Mouse (Mus musculus) gonadal fat pad, adult 2 months (tissue): ENCODE data around the gene Actb. TPM values are rescaled to one million over a fixed set of nuclear protein-coding genes. Genes with fewer than 3 reads are reported as not detected.

Source experiments
- DNase-seq: peaks from one replicate; pipeline ENCODE4 v3.0.0-alpha.2; 2012; ENCODE audit warnings: low read depth
- polyA plus RNA-seq: library from polyadenylated mRNA; depleted of rRNA; stranded (reverse); fragments of >200 nt; gene quantifications from 2 replicates; pipeline ENCODE4 v1.2.3, GENCODE M21; 2012; rRNA removed

Actb gene
- polyA plus RNA-seq, 1 experiment = 2,910 TPM

GRCm38 (mm10) chr5:142879318-142880175 is 27.0 kb downstream of the Actb start:
- DNase-seq = no peak

DNA sequence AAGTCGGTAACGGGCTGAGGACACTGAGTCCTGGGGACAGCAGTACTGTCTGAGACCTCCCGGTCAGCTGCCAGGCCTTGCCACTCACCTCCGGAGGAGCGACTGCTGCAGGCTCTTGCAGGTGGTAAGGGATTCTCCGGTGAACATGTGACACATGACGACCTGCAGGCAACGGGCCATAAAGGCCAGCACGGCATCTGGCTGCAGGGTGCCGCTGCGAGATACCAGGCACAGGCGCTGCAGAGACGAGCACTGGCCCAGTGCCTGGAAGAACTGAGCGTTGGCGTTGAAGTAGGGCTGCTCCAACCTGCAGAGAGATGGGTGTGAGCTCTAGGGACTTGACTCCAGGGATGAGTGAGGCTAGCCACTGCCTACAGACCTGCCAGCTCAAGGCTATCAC is 28.0 kb downstream of the Actb start:
- DNase-seq = no peak

- DNase-seq = no peak
Observed at GRCm38 (mm10) chr5:142877337-142878280, 28.9 kb downstream of the Actb start.

- DNase-seq = no peak
Observed at GRCm38 (mm10) chr5:142876896-142877295, 29.7 kb downstream of the Actb start.

DNA sequence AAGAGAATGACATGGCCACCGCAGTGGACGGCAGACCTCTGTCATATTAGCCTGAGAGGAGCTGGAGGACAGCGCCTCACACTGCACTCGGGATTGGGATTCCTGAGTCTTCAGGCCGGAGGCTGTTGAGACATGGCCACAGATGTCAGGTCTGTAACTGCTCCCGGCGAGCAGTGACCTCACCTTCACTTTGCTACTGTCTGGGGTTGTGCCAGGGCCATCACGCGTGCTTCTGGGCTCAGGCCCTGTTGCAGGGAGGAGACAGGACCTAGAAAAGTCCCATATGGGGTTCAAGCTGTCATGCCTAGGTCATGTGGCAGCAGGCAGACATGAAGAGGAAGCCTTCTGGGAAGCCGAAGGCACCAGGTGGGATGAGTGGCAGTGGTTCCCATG is 31.0 kb downstream of the Actb start:
- DNase-seq = no peak

- DNase-seq = no peak
Observed at GRCm38 (mm10) chr5:142874791-142875512, 31.6 kb downstream of the Actb start.

- no peak for DNase-seq
Observed at GRCm38 (mm10) chr5:142873718-142874117, 32.8 kb downstream of the Actb start.

DNA sequence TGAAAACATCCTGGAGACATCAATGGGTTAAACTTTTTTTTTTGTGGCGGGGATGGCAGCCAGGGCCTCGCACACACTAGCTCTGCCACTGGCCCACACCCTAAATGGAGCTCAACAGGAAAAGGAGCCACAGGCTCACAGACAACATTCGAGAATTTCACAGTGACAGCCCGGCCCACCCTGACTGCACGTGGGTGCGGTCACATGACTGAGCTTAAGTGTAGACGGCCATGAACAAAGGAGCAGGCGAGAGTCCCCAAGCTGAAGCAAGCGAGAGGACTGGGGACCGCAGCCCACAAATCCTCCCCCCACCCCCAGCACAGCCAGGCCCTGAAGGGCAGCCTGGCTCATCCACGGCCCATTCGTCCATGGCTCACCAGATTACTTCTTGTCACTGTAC is 34.8 kb downstream of the Actb start:
- no peak for DNase-seq

GRCm38 (mm10) chr5:142869463-142869862 is 37.1 kb downstream of the Actb start:
- no peak for DNase-seq

DNA sequence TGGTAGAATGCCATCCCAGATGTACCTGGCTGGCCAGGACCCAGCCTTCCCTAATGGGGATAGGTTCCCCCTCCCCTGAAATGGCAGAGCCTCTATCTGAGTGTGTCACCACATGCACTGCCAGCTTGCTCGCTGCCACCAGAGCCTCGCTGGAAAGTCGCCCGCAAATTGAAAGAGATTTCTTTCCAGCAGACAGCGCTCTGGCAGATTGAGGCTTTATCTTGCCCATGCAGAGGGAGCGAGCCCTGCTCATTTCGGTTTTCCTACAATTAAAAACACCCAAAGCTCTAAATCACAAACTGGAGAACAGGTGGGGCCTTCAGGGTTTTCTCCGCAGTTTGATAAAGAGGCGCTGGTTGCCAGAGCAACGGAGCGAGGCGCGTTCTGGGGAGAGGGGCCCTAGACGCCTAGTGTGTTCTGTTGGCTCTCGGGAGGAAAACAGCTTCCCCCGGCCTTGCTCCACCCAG is 48.8 kb downstream of the Actb start:
- no peak for DNase-seq

DNA sequence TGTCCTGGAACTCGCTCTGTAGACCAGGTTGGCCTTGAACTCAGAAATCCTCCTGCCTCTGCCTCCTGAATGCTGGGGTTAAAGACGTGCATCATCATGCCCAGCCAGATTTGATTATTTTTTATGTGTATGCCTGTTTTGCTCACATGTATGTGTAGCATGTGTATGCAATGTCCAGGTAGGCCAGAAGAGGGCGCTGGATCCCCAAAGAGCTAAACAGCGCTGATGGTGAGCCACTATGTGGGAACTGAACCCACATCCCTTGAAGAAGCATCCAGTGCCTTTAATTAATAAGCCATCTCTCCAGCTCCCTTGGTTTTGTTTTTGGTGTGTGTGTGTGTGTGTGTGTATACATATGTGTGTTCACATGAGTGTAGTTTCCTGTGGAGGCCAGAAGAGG is 50.1 kb downstream of the Actb start:
- DNase-seq = no peak

- no peak for DNase-seq
Observed at GRCm38 (mm10) chr5:142854877-142855276, 51.7 kb downstream of the Actb start.

DNA sequence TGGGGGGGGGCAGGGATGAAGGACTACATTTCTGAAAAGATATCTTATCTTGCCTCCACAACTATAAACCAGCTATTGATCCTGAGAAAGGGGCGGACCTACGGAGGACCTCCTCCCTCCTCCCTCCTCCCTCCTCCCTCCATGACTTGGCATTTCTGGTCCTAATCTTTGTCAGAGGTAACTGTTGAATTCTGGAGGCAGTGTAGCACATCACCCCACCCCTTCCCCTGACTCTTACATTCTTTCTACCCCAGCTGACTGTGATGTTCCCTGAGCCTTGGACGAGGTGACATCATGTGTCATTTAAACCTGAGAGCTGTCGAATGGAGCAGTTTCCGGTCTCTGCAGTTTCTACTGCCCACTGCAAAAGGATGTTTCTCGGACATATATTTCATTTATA is 53.0 kb downstream of the Actb start:
- DNase-seq = no peak

Other genes with a start within 250 kb of the Actb start
- gene Slc29a4, start 214.2 kb downstream of the Actb start, polyA plus RNA-seq = 4.6 and 6.7 TPM in 2 replicates
- 30.9 and 40.3 TPM in 2 replicates for gene Tnrc18, start 89.1 kb downstream of the Actb start, polyA plus RNA-seq
- 15.4 and 16.5 TPM in 2 replicates for gene Fbxl18, start 11.3 kb downstream of the Actb start, polyA plus RNA-seq
- 50.4 and 57.8 TPM in 2 replicates for gene Fscn1, start 53.6 kb upstream of the Actb start, polyA plus RNA-seq
- 20.6 and 21.5 TPM in 2 replicates for gene Rnf216, start 206.2 kb upstream of the Actb start, polyA plus RNA-seq
- not detected in 2 replicates for gene Olfr718-ps1, start 240.8 kb upstream of the Actb start, polyA plus RNA-seq